Mouse (Mus musculus): Measurements from ENCODE around the gene Slc5a4b. TPM values are rescaled to one million over a fixed set of nuclear protein-coding genes. Genes with fewer than 3 reads are reported as not detected.
"Not testable (repeated sequence)": the region's sequence is repeated elsewhere in the genome, so short reads cannot be mapped to it uniquely, and the experiment has no call there.

The Slc5a4b gene
- total RNA-seq (2021) = not detected

DNA sequence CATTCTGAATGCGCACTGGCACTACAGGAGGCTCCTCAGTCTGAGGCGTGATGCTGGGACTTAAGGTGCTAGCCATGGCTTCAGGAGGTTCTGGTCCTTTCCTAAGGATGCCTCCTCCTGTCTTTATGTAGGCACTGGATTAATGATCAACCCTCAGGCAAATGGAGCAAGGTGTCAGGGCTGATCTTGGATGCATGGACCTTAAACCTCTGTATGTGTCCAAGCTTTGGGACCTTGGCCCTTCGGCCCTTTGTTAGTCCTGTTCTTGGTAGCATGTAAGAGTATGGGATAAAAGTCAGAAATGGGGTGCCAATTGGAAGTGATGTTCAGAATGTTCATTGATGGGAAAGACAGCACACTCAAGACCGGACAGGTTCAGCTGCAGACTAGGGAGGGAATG lies at the start of gene Slc5a4b:
Slc5a4b (minus strand) TSS at position 101 of the 400 bp plus-strand sequence.
- intact Hi-C loops (cut with DNase I) = no loop called here
- no peak for DNase-seq (ENCODE audit: low spot score)

- DNase-seq (ENCODE audit: low spot score) = no peak
- intact Hi-C loops (cut with DNase I) = no loop called here
These were observed 47.2 kb upstream of the Slc5a4b start for GRCm38 (mm10) chr10:76158009-76158408.

GRCm38 (mm10) chr10:76157528-76157927 lies 46.8 kb upstream of the Slc5a4b start:
- intact Hi-C loops (cut with DNase I) = no loop called here
- no peak for DNase-seq (ENCODE audit: low spot score)

DNA sequence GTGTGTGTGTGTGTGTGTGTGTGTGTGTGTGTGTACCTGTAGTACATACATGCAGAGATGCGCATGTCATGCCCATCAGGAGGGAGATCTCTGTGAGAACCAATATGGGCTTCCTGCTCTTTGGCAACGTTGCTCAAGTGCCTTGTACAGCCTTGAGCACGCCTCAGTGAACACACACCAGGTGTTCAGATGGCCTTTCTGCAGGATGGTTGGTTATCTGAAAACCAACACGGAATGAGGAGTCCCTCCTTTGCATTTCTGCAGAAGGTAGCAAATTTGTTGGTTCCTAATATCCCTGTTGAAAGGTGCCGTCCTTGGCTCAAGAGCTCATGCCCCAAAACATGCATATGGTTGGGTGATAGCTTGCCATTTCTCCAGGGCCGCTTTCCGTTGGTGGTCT lies 45.1 kb upstream of the Slc5a4b start:
- no peak for DNase-seq (ENCODE audit: low spot score)
- intact Hi-C loops (cut with DNase I) = no loop called here

GRCm38 (mm10) chr10:76147278-76147677 lies 36.5 kb upstream of the Slc5a4b start, which contains the start of gene Slc5a4a:
Gene Slc5a4a (plus strand): TSS chr10:76147451.
- DNase-seq (ENCODE audit: low spot score) = no peak
- intact Hi-C loops (cut with DNase I) = no loop called here

DNA sequence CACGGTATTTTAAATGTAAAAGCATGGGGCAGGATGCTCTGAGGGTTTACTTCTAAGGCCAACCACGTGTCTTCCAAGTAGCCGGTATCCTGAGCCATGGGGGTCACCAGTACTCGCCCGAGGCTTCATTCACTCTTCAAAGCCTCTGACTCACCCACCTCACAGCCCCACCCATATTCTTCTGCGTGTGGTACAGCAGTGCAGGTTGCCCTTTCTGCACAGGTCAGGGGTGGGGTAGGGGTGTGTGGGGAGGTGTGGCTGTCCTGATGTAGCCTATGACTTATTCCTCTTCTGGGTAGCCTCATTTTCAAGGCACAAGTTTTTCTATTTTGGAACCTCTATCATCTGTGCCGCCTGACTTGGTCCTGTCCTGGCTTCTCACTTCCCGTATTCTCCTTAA lies 36.1 kb upstream of the Slc5a4b start:
- intact Hi-C loops (cut with DNase I) = no loop called here
- no peak for DNase-seq (ENCODE audit: low spot score)

DNA sequence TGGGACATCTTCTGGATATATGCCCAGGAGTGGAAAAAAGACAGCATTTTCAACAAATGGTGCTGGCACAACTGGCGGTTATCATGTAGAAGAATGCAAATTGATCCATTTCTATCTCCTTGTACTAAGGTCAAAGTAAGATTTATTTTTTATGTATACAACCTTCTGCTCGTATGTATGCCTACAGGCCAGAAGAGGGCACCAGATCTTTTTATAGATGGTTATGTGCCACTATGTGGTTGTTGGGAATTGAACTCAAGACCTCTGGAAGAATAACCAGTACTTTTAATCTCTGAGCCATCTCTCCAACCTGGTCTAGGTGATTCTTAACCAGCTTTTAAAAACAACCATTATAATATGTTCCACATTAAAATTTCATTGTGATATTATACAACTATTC lies 25.6 kb upstream of the Slc5a4b start:
- intact Hi-C loops (cut with DNase I) = no loop called here
- DNase-seq (ENCODE audit: low spot score) = no peak

- intact Hi-C loops (cut with DNase I) = no loop called here
- no peak for DNase-seq (ENCODE audit: low spot score)
These were observed 21.7 kb upstream of the Slc5a4b start for GRCm38 (mm10) chr10:76132506-76132905.

GRCm38 (mm10) chr10:76121495-76121894 lies 10.7 kb upstream of the Slc5a4b start:
- intact Hi-C loops (cut with DNase I) = no loop called here
- no peak for DNase-seq (ENCODE audit: low spot score)

GRCm38 (mm10) chr10:76120124-76120711 lies 9.5 kb upstream of the Slc5a4b start:
- DNase-seq (ENCODE audit: low spot score) = no peak
- intact Hi-C loops (cut with DNase I) = no loop called here

DNA sequence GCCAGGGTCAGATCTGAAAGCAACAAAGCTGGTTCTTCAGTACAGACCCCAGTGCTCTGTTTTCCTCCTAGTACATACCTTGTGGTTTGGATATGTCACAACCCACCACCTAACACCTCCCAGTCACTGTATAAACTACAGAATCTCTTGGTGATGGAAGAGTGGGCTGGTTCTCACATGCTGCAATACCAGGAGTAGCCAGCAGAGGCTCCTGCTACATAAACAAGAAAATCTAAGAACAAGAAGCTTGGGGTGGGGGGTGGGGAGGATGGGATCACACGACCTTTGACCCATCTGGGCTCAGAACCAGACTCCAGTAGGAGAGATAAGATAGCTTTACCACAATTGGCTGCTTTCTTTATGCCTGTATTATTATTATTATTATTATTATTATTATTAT lies 8.0 kb upstream of the Slc5a4b start:
- intact Hi-C loops (cut with DNase I) = no loop called here
- no peak for DNase-seq (ENCODE audit: low spot score)

DNA sequence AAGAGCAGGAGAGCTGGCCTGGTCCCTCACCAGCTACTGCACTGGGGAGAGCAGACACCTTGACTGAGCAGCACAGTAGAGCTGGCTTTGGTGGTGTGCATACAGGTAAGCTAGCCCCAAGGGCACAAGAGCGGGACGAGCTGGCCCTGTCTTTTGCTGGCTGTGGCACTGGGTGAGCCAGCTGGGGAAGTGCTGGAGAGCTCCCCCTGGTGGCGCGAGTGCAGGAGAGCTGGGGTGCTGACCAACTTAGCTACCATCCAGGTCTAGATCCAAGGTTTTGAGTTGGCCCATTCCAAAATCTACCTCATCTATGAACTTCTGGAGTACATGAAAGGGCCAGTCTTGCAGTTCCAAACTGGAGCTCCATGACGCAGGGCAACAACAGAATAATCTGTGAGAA lies 7.2 kb upstream of the Slc5a4b start:
- intact Hi-C loops (cut with DNase I) = no loop called here

DNA sequence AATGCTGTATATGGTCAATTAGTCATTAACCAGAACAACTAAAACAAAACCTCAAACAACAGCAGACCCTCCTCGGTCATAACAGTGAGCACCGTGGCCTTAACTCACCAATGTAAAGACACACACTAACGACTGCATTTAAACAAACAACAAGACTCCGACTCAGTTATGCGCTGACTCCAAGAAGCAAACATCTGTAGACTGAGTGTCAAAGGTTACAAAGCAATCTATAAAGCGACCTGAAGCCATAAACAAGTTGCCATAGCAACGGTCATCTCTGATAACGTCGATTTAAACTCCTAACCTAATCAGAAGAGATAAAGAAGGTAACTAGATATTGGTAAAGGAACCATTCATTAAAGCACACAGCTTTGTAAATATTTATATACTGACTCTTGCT lies 13.4 kb downstream of the Slc5a4b start:
- intact Hi-C loops (cut with DNase I) = no loop called here
- no peak for DNase-seq (ENCODE audit: low spot score)

More for the DNA sequence above, 7.2 kb upstream of the Slc5a4b start:
- no peak for DNase-seq (ENCODE audit: low spot score)

DNA sequence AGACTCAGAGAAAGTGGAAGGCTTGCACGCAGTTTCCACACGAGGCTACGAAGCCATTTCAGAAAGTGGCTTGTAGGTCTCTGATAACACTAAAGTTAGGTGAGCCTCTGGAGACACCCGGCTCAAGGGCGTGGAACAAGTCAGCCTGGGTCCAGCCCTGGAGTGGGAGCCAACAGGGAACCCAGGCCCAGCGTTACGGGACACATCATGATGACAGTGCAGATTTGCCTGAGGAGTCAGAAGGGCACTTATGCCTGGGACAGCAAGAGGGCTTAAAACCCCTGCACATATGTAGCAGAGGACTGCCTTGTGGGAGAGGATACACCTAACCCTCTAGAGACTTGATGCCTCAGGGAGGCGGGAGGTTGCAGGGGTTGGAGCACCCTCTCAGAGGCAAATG lies 14.2 kb downstream of the Slc5a4b start:
- intact Hi-C loops (cut with DNase I) = no loop called here
- no peak for DNase-seq (ENCODE audit: low spot score)

DNA sequence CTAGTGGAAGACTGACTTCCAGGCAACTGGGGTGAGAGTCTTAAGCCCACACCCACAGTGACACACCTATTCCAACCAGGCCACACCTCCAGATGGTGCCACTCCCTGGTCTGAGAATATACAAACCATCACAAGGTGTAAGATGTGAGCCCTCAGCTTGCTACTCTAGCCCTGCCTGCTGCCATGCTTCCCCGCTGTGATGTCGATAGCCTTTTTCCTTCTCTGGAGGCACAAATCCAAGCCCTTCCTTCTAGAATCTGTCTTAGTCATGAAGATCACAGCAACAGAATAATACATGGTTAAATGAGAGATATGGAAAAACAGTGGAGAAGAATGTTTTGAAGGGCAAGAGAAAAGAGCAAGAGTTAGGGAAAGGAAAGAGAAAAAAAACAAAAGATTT lies 33.8 kb downstream of the Slc5a4b start:
- intact Hi-C loops (cut with DNase I); DNase-seq (ENCODE audit: low spot score): not testable (repeated sequence)

DNA sequence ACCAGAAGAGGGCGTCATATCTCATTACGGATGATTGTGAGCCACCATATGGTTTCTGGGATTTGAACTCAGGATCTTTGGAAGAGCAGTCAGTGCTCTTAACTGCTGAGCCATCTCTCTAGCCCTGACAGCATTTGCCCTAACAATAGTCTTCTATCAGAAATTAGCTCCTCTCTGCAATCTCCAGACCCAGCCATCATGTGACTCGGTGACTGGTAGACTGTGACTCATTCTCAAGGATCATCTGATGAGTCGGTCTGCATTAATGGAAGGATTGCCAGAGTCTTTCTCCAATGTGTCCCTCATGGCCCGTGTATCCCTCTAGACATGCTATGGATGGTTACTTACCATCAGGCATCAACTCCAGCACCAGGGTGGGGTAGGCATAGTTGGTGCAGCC lies 38.7 kb downstream of the Slc5a4b start:
- not testable (repeated sequence) for DNase-seq (ENCODE audit: low spot score)

GRCm38 (mm10) chr10:76067674-76068613 lies 42.8 kb downstream of the Slc5a4b start:
- no peak for DNase-seq (ENCODE audit: low spot score)
- intact Hi-C loops (cut with DNase I) = no loop called here

More for the DNA sequence above, 38.7 kb downstream of the Slc5a4b start:
- intact Hi-C loops (cut with DNase I) = not testable (repeated sequence)

GRCm38 (mm10) chr10:76062439-76062838 lies 48.3 kb downstream of the Slc5a4b start:
- intact Hi-C loops (cut with DNase I) = no loop called here
- no peak for DNase-seq (ENCODE audit: low spot score)

GRCm38 (mm10) chr10:76051860-76052259 lies 58.9 kb downstream of the Slc5a4b start:
- no peak for DNase-seq (ENCODE audit: low spot score)
- intact Hi-C loops (cut with DNase I) = no loop called here

- intact Hi-C loops (cut with DNase I) = no loop called here
- no peak for DNase-seq (ENCODE audit: low spot score)
These were observed 61.8 kb downstream of the Slc5a4b start for GRCm38 (mm10) chr10:76048967-76049366.

GRCm38 (mm10) chr10:76047182-76047869 lies 63.4 kb downstream of the Slc5a4b start:
- intact Hi-C loops (cut with DNase I) = no loop called here
- DNase-seq (ENCODE audit: low spot score) = no peak
